Mouse (Mus musculus) forelimb bud, embryonic 11.5 days (tissue): ENCODE measurements around the gene Hdgf.
"Not testable (repeated sequence)": the region's sequence is repeated elsewhere in the genome, so short reads cannot be mapped to it uniquely, and the experiment has no call there.

Source experiments
- DNase-seq: peaks from one replicate; pipeline ENCODE4 v3.0.0-alpha.2; 2012; ENCODE audit warnings: low read depth, low spot score

The Hdgf gene

DNA sequence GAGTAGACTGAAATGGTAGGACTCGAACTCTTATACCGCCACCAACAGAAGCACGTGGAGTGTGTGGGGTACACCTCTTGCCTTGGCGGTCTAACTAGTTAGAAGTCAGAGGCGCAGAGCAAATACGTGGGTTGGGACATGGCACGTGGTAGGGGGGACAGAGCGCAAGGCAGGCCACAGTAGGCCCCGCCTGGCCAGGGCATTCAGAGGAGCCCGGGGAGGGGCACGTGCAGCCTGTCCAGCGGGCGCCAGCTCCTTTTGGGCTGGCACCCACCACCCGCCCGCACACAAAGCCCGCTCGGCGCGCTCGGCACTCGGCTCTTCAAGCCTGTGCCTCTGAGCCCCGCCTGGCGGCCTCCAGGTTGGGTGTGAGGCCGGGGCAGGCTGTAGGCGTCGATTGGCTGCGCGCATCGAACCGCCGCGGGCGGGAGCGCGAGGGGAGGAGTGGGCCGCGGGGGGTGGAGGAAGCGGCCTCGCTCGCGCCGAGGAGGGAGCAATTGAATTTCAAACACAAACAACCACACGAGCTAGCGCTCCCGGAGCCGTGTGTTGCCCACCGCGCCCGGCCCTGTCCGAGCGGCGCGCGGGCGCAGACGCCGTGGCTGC is at the start of gene Hdgf:
Gene Hdgf, plus strand, starts transcription at position 442 of the 606 bp plus-strand sequence.
- peak; percentile 98 for DNase-seq

DNA sequence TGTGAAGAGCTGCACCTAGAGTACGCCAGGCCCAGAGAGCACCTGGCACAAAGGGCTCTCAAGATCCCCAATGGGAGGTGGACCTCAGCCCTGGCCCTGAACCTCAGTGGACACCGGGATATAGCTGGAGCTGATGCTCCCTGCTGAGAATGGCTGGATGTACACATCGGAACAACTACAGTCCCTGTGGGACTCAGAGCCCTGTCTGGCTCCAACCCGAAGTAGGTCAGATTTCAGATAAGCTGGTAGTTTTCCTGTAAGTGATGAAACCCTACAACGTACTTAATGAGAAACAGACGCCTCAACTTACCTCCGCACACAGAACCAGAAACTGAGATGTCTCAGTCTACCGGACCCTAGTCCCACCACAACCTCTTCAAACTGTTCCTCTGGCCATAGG is 48.5 kb upstream of the Hdgf start:
- no peak for DNase-seq

DNA sequence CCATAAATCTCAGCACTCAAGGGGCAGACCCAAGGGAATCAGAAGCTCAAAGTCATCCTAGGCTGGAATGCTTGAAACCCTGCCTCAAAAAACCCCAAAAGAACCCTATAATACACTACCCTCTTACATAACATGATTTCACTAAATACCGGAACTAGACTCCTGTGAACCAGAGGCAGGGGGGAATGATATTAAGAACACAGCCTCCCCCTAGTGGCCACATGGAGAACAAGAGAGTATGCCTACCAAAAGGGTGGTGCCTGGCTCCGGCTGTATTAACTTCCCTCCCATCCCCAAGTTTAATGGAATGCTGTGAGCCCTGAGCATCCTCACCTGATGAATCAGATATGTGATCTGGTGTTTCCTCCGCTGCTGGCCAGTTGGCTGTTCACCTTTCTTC is 46.3 kb upstream of the Hdgf start:
- DNase-seq = peak; percentile 62

DNA sequence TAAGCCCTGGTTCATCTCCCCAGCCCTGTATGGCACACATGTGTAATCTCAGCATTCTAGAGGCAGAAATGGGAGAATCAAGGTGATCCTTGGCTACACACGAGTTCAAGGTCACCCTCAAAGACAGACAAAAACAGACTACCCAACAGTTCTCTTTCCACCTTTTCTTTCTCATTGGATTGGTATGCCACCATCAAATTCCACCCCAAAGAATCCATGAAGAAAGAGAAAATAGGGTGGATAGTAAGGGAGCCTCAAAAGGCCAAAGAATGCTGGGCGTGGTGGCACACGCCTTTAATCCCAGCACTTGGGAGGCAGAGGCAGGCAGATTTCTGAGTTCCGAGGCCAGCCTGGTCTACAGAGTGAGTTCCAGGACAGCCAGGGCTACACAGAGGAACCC is 42.0 kb upstream of the Hdgf start:
- not testable (repeated sequence) for DNase-seq

DNA sequence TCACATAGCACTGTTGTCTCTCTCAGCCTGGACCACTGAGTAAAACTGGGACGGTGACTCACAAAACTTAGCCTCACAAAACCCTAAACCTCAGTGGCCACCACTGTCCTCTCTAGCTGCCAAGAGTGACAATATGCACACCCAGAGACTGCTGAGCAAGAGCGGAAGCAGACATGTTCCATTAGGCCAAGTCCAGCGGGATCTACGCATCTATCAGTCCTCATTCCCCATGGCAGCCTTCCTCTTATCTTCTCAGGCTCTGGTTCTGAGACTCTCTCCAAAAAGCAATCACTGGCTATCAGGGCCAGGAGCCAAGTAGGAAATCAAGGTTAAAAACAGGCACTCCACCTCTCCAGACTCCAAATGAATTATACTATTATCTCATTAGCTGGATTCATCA is 28.4 kb upstream of the Hdgf start:
- no peak for DNase-seq

DNA sequence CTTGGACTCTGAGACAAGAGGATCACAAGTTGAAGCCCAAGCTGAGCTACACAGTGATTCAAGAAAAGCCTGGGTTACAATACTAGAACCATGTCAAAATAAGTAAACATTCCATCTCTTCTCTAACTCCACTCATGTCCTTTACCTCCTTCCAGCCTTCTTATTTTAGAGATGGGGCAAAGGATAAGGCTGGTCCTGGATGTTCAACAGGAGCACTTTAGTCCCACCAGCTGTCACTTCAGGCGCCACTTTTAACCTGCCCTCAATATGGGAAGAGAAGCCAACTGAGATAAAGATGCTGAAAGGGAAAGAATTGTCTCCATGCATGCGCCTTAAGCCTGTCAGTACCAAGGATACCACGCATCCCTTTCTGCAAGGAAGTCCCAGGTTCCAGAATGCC is 21.8 kb upstream of the Hdgf start:
- DNase-seq = no peak

DNA sequence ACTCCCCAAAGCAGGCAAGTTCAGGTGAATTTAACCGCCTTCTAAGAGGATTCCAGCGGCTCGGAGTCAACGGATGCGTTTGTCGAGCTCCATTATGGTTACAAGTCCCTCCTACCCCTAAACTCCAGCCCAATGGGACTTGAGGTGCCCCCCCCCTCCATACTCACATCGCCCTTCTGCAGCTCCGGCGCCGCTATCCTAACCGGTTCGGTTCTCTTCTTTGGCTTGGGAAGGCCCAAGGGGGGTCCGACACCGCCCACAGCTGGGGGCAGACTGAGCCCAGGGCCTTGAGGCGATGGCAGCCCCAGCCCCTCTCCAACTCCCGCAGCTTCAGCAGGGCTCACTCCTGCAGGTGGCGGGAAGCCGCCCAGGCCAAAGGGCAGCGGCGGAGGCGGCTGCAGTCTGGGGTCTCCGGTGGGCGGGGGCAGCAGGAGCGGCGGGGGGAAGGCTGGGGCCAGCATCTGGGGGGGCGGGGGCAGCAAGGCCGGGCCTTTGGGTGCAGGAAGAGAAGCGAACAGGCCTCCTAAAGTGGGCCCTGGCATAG is 21.3 kb upstream of the Hdgf start:
- peak; percentile 38 for DNase-seq

DNA sequence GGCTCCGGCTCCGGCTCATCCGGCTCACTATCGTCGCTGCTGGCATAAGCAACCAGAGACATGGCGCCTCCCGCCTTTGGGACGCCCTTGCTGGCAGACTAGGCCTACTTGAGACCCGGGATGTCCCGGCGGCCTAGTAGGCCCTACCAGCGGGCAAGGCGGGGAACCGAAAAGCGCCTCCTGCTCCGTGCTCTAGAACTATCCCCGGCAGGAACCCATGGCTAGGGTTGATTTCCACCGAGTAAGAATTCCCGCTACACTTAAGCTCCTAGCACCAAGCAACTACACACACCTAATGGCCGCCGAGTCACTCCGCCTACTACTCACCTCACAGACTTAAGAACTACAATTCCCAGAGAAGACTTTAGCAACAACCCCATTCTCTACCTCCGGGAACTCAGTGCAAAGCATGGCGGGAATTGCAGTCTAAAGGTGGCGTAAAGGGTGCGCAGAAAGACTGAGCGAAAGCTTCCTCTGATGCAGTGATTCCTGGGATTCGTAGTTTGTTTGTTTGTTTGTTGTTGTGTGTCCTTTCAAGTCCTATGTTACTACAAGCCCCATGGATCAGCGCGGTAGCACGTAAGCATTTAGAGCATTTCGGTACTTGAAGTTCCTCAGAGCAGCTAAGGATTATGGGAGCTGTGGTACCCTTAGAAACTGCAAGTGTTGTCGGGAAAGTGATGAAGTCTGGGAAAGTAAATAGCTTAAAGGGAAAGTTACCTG is 20.7 kb upstream of the Hdgf start, which contains the start of gene Prcc:
Gene Prcc, minus strand, starts transcription at position 328 of the 723 bp plus-strand sequence.
- peak; percentile 99 for DNase-seq

DNA sequence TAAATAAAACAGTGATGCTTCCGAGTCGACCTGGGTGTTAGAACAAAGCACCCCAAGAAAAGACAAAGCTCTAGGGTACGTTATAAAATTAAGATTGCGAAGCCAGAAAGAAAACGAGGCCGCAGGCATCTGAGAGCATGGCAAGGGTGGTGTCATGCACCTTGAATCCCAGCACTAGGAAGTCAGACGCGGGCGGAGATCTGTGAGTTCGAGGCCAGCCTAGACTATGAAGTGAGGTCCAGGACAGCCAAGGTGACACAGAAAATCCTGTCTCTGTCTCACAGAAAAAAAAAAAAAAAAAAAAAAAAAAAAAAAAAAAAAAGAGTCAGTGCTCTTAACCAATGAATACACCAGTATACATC is 20.1 kb upstream of the Hdgf start:
- DNase-seq = no peak

DNA sequence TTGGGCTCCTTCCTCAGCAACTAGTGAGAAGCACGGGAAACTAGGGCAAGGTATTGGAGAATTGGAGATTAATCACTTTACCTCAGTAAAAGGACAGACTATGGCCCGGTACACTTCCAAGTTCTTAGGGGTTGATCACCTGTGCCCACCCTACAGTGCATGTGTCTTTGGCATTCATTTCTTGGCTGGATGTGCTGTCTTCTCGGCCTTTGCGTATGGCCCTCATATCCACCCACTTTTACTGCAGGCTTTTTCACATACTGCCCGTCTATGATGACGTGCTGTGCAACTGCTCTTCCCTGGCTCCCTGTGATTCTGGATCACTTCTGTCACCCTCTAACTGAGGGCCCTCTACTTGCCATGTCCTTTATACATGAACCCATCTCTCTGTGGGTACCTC is 19.7 kb upstream of the Hdgf start:
- no peak for DNase-seq

DNA sequence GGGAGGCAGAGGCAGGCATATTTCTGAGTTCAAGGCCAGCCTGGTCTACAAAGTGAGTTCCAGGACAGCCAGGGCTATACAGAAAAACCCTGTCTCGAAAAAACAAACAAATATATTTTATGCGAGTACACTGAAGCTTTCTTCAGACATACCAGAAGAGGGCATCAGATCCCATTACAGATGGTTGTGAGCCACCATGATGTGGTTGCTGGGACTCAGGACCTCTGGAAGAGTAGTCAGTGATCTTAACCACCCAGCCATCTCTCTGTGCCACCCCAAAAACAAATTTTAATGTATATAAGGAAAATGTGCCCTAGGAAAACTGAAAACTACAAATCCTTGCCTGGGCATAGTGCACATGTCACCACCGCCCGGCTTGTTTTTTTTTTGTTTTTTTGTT is 18.7 kb upstream of the Hdgf start:
- not testable (repeated sequence) for DNase-seq

DNA sequence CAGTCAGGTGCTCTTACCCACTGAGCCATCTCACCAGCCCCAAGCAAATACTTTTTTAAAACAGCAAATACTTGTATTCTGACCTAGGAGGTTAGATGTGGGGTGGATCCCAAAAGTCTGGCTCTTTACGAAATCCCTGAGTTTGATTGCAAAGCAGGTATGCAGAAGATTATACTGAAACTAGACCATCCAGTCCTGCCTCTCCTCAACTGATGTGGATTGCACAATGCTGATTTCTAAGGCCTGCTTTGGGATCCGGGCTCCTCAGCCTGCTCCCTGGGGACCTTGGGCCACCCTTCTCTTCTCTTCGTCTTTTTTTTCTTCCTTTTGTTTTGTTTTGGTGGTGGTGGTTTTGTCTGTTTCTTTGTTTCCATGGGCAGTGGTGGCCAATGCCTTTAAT is 14.6 kb upstream of the Hdgf start:
- DNase-seq = no peak

DNA sequence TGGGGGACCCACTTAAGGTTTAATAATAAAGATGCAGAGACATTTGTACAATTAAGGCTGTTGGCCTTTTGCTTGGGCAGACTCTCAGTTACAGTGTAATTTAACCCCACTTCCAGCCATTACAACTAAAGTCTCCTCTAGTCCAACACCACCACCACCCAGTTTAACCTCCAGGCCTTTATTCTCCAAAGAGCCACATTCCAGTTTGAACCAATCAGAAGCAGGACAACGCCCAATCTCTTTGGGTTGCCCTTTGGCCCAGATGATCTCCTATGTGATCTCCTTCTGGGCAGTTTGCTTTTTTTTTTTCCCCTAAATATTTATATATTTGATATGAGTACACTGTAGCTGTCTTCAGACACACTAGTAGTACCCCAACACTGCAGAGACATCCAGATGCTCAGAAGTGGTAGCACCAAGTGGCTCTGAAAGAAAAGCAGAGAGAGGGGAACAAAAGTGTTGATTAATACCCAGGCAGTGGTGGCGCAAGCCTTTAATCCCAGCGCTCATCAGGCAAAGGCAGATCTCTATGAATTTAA is 12.7 kb upstream of the Hdgf start:
- no peak for DNase-seq

DNA sequence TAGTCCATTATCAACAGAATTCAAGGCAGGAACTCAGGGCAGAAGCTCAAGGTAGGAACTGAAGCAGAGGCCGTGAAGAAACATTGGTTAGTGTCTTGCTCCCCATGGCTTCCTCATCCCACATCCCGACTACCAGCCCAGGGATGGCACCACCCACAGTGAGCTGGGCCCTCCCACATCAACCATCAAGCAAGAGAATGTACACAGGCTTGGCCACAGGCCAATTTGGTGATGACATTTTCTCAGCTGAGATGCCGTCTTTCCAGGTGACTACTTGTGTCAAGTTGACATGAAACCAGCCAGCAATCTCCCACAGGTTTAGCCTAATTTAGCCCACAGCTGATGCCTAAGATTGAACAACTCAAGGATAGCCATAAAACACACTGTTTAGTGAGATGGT is 6.9 kb upstream of the Hdgf start:
- no peak for DNase-seq

DNA sequence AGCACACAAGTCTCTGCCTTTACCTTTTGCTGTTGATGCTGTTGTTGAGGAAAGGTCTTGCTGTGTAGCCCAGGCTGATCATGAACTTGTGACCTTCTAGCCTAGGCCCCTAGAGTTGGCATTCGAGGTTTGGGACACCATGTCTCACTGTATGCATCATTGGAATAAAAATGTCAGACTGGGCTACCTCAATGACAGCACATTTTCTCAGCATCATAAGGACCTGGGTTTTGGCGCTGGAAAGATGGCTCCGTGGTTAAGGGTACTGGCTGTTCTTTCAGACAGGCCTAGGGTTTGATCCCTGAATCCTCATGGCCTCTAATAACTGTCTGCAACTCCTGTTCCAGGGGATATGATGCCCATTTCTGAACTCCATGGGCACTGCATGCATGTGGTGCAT is 6.3 kb upstream of the Hdgf start:
- no peak for DNase-seq

DNA sequence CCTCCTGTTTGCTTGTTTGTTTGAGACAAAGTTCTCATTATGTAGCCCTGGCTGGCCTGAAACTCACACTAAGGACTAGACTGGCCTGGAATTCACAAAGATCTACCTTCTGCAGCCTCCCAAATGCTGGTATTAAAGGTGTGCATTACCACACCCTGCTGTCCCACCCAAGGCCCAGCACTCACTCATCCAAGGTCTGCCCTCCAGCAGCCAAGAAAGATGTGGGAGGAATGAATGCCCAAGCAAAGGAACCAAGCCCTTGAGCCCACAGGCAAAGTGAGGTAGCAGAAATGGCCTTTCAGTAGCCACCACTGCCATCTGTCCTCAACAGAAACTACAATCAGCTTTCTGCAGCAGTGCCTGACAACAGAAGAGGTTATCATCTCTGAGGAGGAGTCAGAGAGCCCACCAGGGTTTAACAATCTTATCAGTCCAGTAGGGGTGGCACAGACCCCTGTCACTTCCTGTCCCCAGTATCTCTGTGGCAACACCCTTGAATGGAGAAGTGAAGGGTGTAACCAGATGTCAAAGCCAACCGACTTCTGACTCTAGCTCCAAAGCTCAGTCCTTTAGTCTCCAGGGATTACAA is 5.0 kb upstream of the Hdgf start:
- no peak for DNase-seq

DNA sequence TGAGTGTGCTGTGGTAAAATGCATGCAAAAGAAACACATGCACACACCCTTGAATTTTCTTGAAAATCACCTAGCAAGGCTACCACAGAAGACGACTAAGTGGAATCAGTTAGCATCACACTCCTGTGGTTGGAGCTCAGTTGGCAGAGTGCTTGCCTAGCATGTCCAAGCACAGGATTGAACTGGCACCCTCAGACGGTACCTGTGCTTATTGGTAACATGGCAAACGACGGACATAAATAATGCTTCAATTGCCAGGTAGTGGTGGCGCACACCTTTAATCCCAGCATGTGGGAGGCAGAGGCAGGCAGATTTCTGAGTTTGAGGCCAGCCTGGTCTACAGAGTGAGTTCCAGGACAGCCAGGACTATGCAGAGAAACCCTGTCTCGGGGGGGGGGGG is 4.2 kb upstream of the Hdgf start:
- not testable (repeated sequence) for DNase-seq

DNA sequence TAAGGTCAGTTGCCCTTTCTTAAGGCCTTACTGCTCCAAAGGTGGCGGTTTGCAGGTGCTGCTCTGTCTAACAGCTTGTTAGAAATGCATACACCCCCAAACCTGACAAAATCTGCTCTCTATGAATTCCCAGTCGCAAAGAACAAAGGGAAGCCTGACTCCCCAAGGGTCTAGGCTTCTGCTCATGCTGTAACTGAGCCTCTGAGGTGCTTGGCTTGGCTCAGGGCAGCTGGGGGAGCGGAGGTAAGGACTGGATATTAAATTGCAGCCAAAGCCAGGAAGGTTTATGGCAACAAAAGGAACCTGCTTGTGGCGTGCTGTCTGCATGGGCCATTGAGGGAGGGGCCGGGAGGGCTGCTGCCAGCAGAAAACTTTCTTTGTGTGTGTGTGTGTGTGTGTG is 2.3 kb upstream of the Hdgf start:
- peak; percentile 31 for DNase-seq

DNA sequence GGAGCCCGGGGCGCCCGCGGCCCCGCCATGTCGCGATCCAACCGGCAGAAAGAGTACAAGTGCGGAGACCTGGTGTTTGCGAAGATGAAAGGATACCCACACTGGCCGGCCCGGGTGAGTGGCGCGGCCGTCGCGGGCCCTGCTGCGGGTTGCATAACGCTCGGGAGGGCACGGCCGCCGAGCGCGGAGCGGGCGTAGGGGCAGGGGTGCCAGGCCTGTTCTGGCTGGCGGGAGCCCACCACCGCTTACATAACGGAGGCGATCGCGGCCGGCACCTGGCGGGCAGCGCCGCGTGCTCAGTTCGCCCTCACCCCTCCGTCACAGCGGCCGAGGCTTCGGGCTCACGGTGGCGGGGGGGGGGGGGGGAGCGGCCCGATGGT is 470 bp downstream of the Hdgf start:
- no peak for DNase-seq

DNA sequence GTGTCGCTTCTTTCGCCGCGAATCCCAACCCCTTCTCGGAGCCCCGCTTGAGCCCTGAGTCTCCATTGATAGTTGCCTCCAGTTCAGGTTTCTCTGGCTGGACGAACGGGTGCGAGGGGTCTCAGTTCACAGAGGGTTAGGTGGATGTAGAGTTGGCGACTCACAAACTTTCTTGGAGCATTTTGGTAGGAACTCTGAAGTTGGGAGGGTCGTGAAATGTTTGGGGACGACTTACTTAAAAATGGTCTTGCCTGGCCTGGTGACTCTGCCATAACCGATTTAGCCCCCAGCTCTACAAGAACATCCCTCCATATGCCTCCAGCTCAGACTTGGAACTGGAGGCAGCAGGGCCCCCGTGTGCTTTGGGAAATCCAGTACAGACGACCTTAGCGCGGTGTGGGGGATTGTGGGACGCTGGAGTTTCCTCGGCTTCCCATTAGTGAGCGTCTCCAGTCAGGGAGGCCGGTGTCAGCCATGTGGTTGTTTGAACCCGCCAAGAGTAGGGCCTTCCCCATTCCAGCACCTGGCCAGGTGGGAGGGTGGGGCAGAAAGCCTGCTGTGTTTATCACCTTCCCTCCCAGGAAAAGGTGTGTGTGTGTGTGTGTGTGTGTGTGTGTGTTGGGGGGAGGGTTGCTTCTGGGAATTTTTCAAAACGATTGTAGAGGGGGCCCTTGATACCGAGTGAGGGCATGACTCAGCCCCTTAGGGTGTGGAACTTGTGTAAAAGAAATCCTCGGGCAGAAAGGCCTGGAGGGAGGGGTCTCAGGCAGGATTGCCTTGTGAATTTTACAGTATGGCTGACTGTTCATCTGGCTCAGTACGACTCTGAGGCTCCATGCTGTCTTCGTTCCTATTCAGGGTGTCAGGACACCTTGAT is 1.1 kb downstream of the Hdgf start:
- DNase-seq = peak; percentile 28

DNA sequence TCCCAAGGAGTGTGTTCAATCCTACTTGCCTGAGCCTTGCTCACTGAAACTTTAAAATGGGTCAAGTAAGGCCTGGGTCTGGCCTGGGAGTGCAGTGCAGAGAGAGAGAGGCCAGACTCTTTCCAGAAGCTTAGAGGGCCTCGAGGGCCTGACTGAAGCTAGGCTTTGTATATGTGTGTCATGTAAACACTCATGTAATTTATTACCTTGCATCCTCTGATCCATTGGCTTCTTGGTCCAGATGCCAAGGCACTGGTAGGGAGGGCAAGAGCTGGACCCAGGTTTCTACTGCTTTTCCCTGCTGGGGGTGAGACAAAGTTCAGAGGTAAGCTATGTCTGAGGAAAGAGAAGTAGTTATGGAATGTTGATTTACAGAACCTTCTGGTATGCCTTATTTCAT is 1.8 kb downstream of the Hdgf start:
- no peak for DNase-seq

DNA sequence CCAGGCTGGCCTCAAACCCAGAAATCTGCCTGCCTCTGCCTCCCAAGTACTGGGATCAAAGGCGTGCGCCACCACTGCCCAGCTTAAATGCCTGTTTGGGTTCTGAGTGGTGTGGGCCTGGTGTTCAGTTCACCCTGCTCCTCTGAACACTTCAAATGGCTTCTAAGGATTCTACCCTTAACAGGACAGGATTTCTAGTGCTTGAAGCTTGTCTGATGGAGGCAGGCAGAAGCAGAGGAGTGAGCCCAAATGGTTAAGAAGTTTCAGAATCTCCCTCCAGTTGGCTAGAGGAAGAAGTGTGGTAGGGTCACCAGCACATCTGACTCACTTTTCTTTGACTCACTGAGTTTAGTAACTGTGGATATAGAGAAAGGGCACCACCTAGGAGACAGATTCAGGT is 3.3 kb downstream of the Hdgf start:
- no peak for DNase-seq
